Mouse (Mus musculus) embryo, embryonic 11.5 days (tissue): ENCODE measurements around the gene Lcn12.

Source experiments
- DNase-seq: peaks from one replicate; pipeline ENCODE4 v3.0.0-alpha.2; 2012; ENCODE audit warnings: low read depth, low spot score

The Lcn12 gene

GRCm38 (mm10) chr2:25461407-25461806, 32.3 kb downstream of the Lcn12 start:
- no peak for DNase-seq

DNA sequence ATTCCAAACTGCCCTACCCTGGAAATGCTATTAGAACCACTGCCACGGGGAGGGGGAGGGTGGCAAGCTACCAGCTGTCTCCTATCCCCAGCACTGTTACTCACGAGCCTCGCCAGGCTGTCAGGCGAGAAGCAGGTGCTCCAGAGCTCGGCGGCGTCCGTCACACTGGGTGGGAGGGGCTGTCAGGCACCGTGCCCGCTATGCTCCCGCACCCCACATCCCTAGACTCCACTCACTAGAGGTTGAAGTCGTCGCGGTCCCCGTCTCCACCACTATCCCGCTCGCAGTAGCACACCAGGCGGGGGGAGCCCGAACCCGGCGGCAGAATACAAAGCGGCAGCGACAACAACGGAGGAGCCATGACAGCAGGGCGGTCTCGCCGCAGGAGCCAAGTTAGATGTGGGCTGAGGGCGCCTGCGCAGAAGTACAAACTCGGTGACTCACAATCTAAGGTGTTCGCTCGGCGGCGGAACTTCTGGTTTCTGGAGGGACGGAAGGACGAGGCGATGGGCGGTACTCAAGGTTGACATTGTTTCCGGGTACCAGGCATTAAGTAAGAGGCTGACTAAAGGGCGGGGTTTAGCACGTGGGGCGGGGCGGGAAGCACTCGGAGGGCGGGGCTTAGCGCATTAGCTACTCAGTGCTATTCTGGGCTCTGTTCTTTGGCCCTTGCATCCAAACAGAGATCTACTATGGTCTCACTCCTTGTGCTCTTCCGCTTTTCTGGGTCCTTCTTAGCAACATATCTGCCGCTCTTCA, 33.0 kb downstream of the Lcn12 start, which contains the start of gene Paxx:
Paxx (minus strand) TSS at position 544 of the 759 bp plus-strand sequence.
- DNase-seq = peak; percentile 86

DNA sequence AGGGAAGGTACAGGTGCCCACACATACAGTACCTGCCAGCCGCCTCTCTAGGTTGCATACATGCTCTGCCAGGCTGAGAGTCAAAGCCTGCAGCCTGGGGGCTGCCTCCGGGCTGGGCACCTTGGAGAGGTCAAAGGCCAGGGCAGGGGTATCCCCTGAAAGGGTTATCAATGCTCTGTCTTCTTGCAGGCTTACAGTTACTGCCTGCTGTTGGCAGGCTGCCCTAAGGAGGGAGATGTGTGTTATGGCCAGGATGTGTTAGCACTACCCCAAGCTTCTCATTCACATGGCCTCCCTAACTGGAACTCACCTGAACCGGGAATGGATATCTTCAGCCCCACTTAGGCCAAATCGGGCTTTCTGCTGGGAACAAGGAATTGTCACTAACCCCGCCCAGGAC, 33.6 kb downstream of the Lcn12 start:
- no peak for DNase-seq

GRCm38 (mm10) chr2:25458911-25459310, 34.8 kb downstream of the Lcn12 start:
- no peak for DNase-seq

- DNase-seq = no peak
These were observed 36.5 kb downstream of the Lcn12 start for GRCm38 (mm10) chr2:25457022-25457896.

DNA sequence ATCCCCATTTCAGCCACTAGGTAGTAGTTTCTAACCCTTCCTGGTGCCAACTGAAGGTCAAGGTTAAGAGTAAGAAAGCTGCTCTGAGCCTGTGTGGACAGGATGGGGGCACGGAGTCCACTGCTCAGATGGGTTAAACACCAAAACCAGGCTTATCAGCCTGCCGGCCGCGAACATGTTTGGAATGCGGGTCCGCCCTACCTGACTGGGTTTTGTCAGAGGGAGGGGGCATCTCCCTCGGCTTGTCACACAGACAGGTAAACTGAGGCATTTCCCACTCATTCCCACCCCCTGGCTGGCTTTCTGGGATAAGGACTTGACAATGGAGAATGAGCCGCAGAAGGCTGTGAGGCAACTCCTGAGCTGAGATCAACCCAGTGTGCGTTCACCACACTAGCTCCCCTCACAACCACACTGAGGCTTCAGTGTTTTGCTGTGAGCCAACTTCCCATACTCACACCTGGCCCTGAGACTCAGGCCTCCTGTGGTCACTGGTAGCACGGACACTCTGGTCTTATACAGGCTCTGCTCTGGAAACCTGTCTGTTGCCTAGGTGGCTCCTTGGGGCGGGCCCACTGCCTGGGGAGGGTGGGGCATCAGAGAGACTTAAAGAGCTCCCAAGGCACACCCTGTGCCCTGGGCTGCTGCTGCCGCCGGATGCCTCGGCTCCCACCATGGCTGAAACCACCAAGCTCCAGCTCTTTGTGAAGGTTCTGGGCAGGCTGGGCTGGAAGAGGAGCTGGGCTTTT, 37.3 kb downstream of the Lcn12 start, which contains the start of gene Clic3:
Clic3 (plus strand) TSS at position 634 of the 749 bp plus-strand sequence.
- DNase-seq = no peak

- no peak for DNase-seq
These were observed 40.8 kb downstream of the Lcn12 start for GRCm38 (mm10) chr2:25452951-25453350.

- DNase-seq = no peak
These were observed 42.7 kb downstream of the Lcn12 start for GRCm38 (mm10) chr2:25450853-25451647.

DNA sequence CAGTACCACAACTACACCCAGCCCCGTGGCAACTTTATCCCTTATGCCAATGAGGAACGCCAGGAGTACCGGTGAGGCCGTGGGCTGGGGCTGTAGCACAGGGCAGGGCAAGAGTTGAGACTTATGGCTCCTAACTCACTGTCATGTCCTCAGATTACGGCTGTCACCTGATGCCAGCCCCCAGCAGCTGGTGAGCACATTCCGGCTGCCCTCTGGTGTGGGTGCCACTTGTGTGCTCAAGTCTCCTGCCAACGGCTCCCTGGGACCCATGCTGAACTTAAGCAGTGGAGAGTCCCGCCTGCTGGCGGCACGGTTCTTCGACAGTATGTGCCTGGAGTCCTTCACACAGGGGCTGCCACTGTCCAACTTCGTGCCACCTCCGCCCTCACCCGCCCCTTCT, 51.0 kb downstream of the Lcn12 start:
- DNase-seq = no peak

DNA sequence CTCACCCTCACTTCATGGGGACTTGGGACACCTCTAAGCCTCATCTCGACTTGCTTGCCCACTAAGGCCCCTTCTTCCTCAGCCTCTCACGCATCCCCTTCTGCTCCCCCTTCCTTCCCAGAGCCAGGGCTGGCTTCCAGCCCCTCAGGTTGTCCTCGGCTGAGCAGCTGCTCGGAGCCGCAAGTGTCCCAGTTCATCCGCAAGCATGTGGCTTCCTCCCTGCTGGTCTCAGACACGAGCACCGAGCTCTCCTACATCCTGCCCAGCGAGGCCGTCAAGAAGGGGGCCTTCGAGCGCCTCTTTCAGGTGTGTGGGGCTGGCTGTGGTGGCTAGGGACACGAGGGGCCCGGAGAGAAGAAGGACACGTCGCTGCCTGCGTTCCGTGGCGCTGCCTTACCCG, 52.6 kb downstream of the Lcn12 start:
- DNase-seq = no peak
